Mouse (Mus musculus) heart, postnatal 0 days (tissue): ENCODE data around the gene Bcor.

ENCODE experiments used
- CTCF ChIP-seq: IDR thresholded peaks from 2 replicates; pipeline ENCODE4 v1.5.1; 2016; ENCODE audit warnings: antibody characterized with exemption, control low read depth, low read depth
- EP300 ChIP-seq: IDR thresholded peaks from 2 replicates; pipeline ENCODE4 v1.6.1; 2016; ENCODE audit warnings: antibody characterized with exemption, low read depth

DNA sequence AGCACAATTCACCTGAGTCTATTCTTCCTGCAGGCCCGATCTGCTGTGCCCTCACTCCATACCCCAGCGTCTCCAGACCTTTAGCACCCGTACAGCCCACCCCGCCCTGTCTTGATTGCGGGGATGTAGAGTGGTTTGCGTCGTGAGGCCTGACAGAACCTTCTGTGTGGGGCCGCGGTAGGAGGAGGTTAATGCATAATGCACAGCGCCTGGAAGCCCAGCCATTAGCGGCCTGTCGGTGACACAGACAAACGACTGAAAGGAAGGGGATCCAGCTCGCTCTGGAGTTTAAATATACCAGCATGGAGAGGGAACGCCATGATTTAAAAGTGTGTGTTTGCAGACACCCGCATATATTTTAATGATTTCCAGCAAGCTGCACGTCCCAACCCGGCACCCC lies 74.9 kb downstream of the Bcor start:
- TF ChIP-seq EP300 = no peak
- TF ChIP-seq CTCF = no peak
